Mouse (Mus musculus) adrenal gland, adult 8-10 months (tissue): ENCODE data around the gene Ptchd3. TPM values are rescaled to one million over a fixed set of nuclear protein-coding genes. Genes with fewer than 3 reads are reported as not detected.

ENCODE experiments used
- DNase-seq: peaks from one replicate; pipeline ENCODE4 v3.0.0; 2022
- total RNA-seq, 4 experiments: library from RNA; stranded (reverse); gene quantifications; 2 replicates each; pipeline ENCODE4 v1.2.4; 2022

The Ptchd3 gene
- not detected for total RNA-seq

- DNase-seq, result no peak
Measured at GRCm38 (mm10) chr11:121829947-121830346, at the start of gene Ptchd3. Gene Ptchd3 (plus strand): TSS chr11:121830247.

DNA sequence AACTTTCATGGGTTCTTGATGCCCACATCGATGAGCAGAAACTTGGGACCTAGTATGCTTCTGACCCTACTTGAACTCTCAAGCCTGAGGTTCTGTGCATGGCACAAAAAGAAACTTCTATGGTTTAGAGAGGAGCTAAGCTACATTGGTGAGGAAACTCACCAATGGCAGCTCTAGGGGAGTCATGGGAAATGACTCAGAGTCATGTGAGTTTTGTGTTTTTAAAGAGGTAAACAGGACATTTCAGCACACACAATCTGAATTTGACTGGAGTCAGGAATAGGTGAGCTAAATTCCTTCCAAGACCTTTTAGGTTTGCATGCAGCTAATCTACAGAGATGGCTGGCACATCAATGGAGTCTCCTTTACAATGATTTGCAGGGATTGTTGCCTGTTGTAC, 48.2 kb upstream of the Ptchd3 start:
- no peak for DNase-seq

GRCm38 (mm10) chr11:121787456-121787855, 42.6 kb upstream of the Ptchd3 start:
- DNase-seq, result no peak

DNA sequence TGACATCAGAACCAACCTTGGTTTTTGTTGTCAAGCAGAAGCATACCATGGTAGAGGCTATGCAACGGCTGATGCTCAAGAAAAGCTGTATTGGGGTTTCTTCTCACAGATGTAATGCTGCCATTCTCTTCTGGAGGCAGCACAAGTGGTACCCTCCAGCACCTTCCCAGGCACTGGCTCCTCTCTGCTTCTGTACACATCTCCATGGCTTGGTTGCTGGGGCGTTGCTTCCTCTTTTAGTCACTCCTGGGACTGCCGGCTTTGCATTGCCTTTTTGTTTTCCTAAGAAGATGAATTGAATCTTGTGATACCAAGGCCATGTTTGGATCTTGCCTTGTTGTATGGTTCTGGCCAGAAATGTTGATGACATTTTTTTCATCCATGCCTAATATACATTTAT, 40.5 kb upstream of the Ptchd3 start:
- DNase-seq, result no peak

DNA sequence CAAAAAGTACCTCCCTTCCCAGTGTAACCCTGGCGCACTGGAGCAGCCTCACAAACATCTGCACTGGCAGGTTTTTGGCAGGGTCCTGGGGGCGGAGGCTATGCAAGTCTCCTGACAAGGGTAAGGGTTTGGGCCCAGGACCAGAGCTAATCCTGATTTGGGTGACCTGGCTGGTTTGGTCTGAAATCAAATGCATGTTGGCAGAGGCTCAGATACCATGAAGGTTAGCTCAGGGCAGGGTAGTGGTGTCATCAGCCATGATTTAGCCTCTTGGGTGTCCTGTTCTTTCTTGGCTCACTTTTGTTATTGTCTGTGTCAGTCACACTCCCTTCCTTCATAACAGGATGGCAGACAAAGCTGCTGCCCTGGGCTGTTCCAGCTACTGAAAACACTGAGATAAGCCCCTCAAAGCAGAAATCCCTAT, 39.4 kb upstream of the Ptchd3 start:
- peak; percentile 76 for DNase-seq

GRCm38 (mm10) chr11:121791446-121791845, 38.6 kb upstream of the Ptchd3 start:
- no peak for DNase-seq

DNA sequence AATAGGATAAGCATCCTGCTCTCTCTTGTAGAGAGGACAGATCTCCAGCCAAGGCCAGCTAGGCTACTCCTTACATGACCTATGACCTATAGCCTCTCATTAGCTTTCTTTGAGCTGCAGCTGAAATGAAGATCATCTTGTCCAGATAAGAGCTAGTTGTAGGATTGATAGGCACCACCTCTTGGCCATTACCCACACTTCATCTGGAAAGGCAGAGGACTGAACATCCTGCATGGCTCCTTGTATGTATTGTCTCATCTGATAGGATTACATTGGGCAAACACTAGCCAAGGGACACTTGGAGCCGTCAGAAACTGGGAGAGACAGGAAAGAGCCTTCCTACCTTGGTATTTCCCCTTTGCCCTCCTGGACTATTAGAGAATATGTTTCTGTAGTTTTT, 38.1 kb upstream of the Ptchd3 start:
- no peak for DNase-seq

GRCm38 (mm10) chr11:121793530-121793929, 36.5 kb upstream of the Ptchd3 start:
- DNase-seq, result no peak

GRCm38 (mm10) chr11:121794186-121794585, 35.9 kb upstream of the Ptchd3 start:
- no peak for DNase-seq

GRCm38 (mm10) chr11:121794591-121795199, 35.4 kb upstream of the Ptchd3 start:
- DNase-seq, result no peak

GRCm38 (mm10) chr11:121795978-121796377, 34.1 kb upstream of the Ptchd3 start:
- DNase-seq, result no peak

- no peak for DNase-seq
Measured at GRCm38 (mm10) chr11:121798591-121798990, 31.5 kb upstream of the Ptchd3 start.

DNA sequence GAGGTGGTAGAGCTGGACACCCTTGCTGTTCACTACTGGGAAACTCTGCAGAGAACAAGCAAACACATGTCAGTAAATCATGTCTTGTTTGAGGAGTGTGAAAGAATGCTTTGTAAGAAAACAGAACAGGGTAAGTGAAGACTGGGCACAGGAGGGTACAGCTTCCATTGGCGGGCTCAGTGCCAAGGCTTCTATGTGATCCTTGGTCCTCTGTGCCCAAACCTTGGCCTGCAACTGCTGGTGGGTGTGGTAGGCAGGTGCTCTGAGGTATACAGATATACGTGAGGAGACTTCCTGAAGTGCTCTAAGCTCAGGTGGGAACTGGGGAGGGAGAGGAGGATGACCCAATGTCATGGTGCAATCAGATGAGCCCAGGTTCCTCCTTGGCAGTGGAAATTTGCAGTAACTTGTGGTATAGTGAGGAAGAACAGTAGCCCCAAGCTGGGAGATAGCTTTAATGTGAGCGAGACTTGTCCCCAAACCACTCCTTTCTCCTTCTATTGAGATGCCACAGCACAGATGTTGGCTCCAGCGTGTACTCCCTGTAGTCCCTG, 30.2 kb upstream of the Ptchd3 start:
- DNase-seq, result no peak

DNA sequence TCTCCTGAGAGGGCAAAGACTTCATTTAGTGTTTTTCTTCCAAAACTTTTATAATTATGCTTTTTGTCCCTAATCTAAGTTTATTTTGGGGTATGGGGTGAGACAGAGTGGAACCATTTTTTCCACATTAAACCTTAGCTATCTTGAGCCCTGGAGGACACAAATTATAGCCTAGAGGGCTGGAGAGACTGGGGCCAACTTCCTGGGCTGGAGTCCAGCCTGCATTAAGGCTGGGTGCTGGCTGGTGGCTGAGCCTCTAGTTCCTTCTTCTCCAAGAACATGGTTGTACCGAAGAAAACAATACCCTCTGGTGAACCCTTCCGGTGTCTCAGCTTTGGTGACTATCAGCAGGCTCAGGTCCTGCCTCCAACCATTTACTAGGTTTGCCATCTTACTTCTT, 27.3 kb upstream of the Ptchd3 start:
- DNase-seq, result no peak

GRCm38 (mm10) chr11:121804258-121805027, 25.6 kb upstream of the Ptchd3 start:
- peak; percentile 25 for DNase-seq

DNA sequence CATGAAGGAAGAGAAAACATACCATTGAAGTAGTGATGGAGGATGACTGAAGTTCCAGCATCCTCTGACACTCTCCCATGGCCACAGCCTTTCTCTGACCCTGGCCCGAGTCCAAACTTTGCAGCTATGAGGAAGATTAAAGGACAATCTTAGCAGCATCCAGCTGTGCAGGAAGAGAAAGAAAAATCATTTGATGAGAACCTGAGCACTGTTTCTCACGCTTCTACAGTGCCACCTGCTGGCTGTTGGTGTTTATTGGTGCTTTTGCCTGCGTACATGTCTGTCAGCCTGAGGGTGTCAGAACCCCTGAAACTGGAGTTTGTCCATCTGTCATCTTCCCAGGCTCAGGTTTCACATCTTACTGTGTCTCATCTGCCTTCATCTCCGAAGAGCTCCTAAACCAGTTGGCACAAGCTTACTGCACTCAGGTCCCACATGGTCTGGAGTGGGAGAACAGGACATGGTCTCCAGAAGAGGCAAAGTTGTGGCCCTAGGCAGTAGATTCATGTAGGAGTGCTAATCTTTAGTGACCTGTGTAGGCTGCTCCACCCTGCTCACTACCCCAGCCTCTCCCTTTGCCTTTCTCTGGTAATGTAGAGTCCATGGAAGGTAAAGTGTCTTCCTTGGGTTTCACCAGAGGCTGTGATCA, 21.7 kb upstream of the Ptchd3 start:
- peak; percentile 74 for DNase-seq

GRCm38 (mm10) chr11:121808866-121809265, 21.2 kb upstream of the Ptchd3 start:
- no peak for DNase-seq

- no peak for DNase-seq
Measured at GRCm38 (mm10) chr11:121845923-121846322, 15.9 kb downstream of the Ptchd3 start.

- DNase-seq, result peak; percentile 74
Measured at GRCm38 (mm10) chr11:121847790-121848299, 17.8 kb downstream of the Ptchd3 start.
